Mouse (Mus musculus): ENCODE data around the gene Cdkn1a.
"Not testable (repeated sequence)": the region's sequence is repeated elsewhere in the genome, so short reads cannot be mapped to it uniquely, and the experiment has no call there.

The Cdkn1a gene

DNA sequence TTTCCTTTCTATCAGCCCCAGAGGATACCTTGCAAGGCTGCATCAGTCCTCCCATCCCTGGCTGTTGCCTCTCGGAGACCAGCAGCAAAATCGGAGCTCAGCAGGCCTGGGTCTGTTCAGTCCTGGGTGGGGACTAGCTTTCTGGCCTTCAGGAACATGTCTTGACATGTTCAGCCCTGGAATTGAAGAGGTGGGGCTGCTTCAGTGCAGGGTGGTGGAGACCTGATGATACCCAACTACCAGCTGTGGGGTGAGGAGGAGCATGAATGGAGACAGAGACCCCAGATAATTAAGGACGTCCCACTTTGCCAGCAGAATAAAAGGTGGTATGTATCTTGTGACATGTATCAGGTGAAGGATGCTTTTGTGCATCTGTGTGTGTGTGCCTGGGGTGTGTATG is at the start of gene Cdkn1a:
TSS of gene Cdkn1a (plus strand) at position 201 of the 400 bp plus-strand sequence.
- DNase-seq, result no peak

DNA sequence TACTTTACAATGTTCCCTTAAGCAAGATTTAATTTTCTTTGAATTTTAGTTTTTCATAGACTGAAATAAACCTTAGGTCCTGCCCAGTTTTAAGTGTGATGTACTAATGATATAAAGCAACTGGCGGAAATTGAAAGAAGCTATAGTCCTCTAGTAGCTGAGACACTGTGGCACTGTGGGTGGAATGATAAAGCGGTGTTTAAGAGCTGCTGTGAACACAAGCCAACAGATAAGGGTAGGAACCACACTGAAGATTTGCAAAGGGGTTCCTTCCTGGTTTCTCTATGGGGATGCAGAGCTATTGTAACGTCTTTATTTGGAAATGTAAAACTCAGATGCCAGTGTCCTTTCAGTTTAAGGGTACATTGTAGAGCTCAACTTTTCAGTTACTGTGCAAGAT is 49.1 kb upstream of the Cdkn1a start:
- not testable (repeated sequence) for DNase-seq

DNA sequence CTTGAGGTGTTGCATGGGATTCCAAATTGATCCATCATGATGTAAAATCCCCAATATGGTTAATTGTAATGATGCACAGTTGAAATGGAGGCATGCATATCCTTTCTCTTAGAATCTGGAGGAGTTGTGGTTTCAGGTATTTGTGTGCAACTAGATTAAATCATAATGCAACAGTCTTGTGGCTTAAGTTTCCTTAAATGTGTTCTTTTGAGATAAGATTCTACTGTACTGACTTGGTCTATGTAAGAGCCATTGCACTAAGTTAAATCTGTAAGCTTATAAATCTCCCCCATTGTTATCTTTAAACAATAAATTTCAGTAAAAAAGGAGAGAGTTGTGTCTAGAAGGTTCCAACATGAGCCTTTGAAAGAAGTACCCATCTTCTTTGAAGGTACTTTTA is 48.2 kb upstream of the Cdkn1a start:
- no peak for DNase-seq

DNA sequence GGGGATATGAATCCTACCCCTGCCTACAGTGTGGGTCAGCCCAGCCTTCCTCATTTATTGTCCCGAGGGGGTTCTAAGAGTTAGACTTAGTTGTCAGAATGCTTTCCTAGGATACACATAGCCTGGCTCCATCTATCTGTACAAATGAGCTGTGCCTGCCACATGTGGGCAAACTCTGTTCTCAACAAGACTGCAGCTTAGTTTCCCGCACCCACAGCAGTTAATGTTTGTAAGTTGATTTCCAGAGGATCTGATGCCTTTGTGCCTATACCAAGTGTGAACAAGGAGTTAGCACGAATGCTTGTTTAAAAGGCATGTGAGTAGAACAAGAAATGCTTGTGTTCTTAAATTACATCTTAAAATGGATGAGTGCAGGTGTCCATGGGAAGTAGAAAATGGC is 47.2 kb upstream of the Cdkn1a start:
- no peak for DNase-seq

DNA sequence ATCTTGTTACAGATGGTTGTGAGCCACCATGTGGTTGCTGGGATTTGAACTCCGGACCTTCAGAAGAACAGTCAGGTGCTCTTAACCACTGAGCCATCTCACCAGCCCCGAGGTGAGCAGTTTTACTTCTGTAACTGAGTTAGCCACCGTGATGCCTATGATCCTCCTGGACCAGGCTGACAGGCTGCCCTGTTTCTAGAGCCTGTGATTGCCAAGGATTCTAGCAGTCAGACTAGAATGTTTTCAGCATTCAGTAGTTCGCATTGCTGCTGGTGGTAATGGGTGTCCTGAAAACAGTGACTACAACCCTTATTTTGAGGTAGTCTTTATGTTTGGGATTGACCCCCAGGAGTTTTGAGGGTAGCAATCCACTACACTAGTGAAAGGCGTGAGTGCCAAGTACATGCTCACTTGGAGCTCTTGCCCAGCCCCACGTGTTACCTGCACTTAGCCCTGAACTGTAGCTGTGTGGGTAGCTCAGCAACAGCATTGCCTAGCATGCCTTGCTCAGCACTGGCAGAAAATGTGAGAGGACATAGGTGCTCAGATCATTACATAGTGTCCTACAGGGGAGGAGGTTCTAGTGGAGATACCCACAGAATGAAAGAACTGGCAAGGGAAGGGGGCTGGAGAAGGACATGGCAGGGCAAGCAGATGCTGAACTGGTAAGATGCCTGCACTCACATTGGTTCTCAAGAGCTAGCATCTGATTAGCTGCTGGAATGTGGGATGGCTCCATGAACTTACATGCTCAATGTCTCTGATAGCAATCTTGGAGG is 46.4 kb upstream of the Cdkn1a start:
- peak; percentile 31 to 33 for DNase-seq

DNA sequence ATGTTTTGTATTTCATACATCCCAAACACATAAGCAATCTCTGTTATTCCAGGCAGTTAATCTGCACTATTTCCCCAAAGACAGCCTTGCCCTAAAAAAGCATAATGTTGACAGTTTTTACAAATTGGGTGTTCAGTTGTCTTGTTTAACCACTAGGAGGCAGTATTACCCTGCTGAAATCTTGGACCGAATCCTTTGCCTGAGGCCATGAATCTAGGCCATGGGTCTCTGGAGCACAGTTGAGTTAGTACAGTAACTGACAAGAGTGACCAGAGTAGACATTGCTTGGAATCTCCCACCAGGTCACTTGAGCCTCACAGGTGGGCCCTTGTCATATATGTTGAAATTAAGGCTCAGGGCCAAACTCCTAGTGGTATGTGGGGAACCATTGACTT is 45.9 kb upstream of the Cdkn1a start:
- peak; percentile 61 to 63 for DNase-seq

DNA sequence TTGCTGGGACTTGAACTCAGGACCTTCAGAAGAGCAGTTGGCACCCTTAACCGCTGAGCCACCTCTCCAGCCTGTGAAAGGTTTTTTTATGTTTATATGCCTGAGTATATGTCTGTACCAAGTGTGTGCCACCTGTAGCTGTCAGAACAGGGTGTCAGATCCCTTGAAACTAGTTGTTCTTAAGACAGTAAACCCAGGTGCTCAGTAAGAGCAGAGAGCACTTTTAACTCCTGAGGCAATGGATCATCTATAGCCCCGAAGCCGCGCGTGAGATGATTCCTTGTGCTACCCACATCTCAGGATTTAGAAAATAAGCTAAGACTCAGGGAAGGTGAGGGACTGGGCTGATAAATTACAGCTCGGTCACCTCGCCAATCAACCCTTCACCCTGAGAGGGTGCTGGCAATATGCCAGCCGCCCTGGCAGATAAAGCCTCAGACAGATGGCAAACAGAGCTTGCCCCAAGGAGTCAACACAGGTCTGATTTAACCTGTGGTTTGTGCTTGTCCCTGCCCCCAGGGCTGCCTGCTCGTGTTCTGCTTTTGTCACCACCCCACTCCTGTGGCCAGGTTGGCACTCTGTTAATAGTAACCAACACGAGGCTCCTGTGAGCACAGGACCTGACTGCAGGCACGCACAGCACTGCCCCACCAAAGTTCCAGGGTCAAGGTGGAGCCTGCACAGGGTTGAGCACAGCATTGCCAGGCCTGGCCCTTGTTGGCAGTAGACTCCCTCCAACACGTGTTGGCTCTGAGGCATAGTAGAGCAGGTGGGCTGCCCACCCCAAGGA is 44.8 kb upstream of the Cdkn1a start:
- peak; percentile 22 to 23 for DNase-seq

DNA sequence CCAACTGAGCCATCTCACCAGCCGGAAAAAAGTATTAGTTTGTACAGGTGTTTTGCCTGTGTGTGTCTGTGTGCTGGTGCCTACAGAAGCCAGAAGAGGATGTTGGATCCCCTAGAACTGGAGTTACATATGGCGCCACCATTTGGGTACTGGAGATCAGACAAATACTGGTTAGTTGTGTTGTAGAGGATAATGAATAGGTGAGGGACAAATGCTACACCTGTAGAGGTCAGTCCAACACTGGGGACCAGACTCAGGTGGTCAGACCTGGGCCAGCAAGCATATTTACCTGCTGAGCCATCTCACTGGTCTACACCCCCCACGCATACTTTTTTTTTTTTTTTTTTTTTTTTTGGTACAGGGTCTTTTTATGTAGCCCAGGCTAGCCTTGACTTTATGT is 43.9 kb upstream of the Cdkn1a start:
- DNase-seq, result no peak

DNA sequence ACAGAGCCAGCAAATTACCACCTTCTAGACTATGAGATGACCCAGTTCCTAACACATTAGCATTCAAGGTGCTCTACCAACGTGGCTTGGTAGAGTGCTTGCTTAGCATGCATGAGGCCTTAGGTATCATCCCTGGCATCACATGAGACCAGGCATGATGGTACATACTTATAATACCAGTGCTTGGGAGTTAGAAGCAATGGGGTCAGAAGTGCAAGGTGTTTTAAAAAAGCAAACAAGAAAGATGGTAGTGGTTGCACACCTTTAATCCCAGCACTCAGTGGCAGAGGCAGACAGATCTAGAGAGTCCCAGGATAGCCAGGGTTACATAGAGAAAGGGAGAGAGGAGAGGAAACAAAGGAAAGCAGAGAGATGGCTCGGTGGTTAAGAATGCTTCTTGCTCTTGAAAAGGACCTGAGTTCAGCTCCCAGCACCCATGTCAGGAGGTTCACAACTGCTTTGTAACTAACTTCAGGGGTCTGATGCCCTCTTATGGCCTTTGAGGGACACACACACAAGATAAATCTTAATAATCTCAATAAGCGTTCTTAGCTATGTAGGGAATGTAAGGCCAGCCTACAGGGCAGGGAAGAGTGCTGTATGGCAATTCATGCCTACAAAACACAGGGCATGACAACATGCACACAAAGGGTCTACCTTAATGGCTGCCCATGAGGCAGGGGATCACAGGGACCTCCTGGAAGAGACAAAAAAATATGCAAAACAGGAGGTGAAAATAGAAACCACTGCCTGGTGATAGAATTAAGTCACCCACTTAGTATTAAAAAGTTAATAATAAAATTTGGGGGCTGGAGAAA is 42.9 kb upstream of the Cdkn1a start:
- DNase-seq, result no peak

DNA sequence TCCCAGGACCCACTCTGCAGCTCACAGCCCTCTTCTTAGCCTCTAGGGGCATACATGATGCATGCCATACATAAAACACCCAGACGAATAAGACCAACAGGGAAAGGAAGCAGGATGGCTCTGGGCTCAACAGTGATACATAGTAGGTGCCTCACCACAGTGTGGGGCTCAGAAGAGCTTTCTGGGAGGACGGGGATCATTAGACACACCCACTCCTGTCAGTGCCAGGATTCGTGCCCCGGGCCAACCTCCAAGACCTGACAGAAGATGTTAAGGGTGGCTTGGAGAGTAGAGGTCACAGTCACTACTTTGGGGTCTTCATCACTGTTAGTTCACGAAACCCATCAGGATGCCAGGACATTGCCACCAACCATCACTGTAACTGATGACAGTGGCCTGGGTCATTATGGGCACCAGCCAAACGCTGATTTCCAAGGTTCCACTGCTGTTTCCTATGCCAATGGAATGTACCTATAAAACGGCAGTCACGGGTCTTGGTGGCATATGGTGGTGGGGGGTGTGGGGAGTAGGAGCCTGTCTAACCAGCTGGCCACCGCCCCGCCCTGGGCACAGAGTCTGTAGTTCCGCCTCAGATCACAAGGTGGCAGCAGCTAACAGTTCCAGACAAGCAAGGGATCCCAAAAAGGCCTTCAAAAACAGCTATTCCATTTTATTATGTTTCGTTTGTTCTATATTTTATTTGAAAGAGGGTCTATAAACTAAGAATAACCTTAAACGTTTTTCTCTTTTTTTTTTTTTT is 41.8 kb upstream of the Cdkn1a start:
- DNase-seq, result peak; percentile 88 to 90

DNA sequence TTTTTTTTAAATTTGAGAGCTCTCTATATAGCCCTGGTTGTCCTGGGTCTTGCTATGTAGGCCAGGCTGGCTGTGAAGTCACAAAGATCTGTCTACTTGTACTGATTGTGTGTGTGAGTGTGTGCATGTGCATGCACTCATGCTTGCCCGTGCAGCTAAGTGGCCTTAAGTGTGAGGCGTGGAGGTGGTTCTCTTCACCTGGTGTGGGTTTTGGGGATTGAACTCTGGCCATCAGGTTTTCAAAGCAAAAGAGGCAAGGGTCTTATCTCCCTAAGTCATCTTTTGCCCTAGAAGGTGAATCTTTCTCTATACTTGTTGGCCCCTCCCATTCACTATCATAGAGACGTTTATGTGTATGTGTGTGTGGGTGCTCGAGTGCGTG is 41.3 kb upstream of the Cdkn1a start:
- DNase-seq, result no peak

DNA sequence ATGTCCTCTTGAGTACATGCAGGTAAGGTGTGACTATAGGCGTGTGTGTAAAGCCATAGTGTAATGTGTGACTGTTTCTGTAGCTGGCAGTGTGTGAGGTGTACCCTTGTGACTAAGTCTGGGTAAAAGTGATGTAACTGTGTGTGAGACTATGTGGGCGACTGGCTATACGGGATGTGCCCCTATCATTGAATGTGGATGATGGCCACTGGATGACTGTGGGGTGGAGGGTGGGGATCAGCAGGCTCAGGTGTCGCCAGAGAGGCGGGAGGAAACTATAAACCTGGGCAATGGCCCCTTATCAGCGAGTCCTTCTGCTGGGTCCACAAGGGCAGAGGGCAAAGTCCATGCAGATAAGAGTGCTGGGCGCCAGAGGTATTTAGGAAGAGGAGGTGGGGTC is 40.9 kb upstream of the Cdkn1a start:
- DNase-seq, result no peak

DNA sequence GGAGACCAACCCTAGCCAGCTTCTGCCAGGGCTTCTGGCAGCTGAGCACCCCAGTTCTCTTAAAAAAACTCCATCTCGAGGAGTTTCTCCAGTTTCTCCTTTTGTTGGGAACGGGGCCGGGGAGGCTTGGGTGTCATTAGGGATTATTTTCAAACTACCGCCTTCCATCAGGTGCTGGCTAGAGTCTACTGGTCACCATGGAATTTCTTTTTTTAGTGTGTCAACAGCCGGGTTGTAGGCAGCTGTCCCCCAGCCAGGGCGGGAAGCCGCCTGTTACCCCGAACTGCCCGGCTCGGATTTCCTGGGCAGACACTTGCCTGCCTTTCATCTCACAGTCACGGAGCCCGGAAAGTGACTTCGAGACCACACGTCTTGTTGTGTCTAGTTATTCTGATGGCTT is 40.0 kb upstream of the Cdkn1a start:
- DNase-seq, result no peak

DNA sequence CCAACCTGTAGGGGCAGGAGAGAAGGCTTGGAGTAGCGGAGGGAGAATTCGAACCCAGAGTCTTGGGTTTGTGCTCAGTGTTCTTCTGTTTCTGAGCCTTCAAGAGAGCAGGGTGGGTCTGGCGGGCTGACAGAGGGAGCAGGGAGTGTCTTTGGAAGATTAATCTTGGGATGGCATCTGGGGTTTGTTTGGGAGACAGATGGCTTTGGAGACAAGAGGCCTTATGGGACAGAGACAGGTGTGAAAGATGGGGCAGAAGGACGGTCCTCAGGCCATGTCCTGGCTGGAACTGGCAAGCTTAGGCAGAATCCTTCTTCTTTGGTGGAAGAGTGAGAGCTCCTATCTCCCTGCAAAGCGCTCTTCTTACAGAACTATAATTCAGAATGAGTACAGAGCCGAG is 37.7 kb upstream of the Cdkn1a start:
- no peak for DNase-seq

DNA sequence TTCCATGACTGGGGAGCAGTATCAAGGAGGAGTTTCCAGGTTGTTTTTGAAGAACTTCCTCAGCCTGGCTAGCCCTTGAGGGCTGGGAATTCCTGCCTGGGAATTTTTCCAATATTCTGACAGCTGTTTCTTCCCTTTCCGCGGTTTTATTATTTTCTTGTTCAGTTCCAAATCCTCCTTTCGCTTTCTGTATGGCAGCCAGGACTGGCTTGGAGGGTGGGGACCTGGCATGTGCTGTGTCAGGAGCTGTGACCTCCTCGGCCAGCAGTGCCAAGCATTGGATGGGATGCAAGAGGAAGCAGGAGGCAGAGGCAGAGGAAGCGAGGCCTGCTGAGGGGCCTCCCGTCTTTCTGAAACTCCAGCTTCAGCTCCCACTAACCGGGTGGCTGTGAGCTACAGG is 36.9 kb upstream of the Cdkn1a start:
- DNase-seq, result no peak

DNA sequence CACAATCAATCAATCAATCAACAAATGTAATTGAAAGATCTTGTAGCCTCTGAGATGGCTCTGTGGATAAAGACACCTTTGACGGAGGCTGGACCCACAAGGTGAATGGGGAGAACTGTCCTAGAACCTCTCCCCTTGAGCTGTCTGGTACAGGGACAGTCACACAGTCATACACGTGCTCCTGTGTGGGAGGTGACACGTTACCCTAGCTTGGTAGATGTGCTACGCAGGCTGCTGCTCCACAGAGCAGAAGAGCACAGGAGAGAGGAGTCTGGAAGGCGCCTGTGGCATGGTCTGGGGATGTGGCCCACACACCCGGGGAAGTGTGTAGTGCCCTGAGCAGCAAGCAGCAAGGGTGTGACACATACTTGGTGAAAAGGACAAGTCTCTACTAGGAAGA is 36.3 kb upstream of the Cdkn1a start:
- no peak for DNase-seq

DNA sequence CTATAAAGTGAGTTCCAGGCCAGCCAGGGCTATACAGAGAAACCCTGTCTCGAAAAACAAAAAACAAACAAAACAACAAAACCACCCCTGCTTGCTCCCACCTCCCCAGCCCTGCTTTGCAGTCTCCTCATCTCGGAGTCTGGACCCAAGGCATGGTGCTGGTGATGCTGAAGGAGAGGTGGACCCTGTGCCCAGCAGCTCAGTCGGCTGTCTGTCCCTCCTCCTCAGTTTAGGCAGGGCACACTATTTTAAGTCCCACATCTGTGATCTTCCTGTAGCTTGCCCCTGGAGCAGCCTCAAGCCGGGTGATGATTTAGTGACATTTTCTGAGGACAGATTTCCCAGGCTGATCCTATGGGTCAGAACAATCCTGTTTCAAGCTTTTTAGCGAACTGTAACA is 35.2 kb upstream of the Cdkn1a start:
- no peak for DNase-seq

DNA sequence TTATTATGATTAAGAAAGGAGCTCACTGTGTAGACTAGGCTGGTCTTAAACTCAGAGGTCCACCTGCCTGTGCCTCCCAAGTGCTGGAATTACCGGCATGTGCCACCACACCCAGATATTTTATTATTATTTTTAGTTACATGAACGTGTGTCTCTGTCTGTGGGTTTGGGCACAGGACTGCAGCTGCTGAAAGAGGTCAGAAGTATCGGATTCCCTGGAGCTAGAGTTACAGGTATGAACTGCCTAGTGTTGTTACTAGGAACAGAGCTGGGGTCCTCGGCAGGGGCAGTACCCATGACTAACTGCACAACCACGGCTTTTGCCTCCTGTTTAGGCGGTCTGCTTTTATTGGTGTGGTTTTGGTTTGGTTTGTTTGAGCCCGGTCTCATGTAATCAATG is 34.6 kb upstream of the Cdkn1a start:
- no peak for DNase-seq

DNA sequence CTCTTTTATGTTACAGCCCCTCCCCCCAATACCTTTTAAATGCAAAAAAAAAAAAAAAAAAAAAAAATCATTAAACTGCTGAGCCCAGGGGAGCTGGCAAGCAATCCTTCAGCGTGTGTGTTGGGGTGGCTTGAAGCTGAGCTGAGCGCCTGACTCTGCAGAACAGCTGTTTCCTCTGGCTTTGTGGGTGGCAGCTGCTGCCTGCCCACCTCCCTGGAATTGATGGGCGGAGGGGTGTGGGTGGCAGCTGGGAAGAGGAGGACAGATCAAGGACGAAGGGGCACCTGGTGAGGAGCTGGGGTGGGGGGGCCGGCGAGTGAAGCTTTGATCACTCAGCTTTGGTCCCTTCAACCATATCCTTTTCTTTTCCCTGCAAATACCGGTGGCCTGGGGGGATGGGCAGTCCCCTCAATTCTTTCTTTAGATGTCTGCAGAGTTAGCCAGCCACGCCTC is 34.1 kb upstream of the Cdkn1a start:
- DNase-seq, result no peak

DNA sequence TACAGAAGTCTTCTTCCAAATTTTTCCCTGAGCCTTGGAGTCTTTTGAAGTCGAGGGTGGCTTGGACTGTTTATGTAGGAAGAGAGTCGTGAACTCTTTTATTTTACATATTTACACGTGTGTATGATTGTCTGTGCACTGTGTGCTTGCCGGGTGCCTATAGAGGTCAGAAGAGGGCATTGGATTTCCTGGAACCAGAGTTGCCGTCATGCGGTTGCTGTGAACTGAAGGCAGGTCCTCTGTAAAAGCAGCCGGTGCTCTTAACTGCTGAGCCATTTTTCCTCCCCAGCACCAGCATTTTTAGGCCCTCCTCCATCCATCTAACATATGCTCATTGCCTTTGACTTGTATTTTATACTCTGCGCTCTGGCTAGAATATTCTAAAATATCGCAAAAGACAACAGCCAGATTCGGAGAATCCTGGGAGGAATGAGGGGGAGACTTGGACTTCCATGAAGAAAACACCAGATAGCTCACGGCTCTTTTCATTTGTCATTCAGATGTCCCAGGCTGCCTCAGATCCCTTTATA is 33.4 kb upstream of the Cdkn1a start:
- DNase-seq, result no peak

DNA sequence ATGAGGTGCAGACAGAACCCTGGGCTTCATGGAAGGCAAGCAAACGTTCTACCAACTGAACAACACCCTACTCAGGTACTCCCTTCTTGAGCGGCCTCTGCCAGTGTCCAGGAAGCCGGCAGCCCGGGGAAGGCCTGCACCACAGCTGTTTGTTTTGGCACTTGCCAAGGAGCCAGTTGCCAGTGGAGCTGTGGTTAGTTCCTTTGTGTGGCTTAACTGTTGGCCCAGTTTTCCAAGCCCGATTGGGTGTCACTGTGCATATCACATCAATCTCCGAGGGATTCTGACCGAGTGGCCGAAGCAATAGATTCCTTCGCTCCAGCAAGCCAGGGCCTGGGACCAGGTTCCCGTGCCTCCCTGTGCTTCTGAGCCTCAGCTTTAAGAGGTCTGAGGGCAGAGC is 32.8 kb upstream of the Cdkn1a start:
- no peak for DNase-seq

DNA sequence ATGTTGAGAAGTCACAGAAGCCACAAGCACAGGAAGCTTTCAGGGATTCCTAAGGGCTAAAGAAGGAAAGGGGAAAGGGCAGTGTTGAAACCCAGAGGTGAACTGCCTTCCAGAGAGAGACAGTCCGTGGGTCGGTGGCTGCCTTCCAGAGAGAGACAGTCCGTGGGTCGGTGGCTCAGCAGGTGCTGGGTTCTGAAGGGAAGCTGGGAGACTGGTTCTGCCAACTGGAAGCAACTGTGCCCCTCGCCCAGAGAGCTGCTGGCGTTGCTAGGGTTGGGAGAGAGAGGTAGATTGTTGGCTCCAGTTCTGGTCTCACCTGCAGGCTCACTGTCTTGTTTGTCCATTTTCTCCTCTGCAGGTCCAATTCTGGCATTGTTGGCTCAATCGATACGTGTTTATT is 32.3 kb upstream of the Cdkn1a start:
- DNase-seq, result no peak

DNA sequence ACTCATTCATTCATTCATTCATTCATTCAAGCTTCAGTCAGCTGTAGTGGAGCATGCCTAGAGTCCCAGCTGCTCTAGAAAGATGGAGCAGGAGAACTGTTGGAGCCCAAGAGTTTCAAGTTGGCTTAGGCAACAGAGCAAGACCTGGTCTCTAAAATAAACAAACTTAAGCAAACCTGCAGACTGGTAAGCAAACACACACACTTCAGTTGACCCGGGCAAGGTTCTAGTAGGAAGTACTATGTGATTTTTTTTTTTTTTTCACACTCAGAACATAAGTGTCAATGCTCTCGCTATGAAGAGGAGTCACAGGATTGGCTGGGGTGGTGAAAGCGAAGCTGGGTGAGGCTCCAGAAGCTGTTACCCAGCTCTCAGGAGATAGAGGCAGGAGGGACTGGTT is 31.2 kb upstream of the Cdkn1a start:
- DNase-seq, result no peak
